Mouse (Mus musculus) CH12.LX (cell line): ENCODE data around the gene Smyd5. TPM values are rescaled to one million over a fixed set of nuclear protein-coding genes. Genes with fewer than 3 reads are reported as not detected.

Source experiments
- DNase-seq: peaks from one replicate; pipeline ENCODE4 v3.0.0-alpha.2; 2013; ENCODE audit errors: extremely low read depth
- H3K27ac ChIP-seq: 2 replicates; pipeline ENCODE4 v1.5.1; 2012; ENCODE audit warnings: low read depth, mild to moderate bottlenecking, control low read depth, moderate library complexity; ENCODE audit not compliant: insufficient read depth
- H3K27me3 ChIP-seq: replicated peaks from 2 replicates; pipeline ENCODE3; 2012; ENCODE audit warnings: inconsistent platforms
- H3K36me3 ChIP-seq, 2 experiments: replicated peaks in 1 of 2; 2 replicates each; pipeline versions ENCODE3 to v1.6.1; 2012; ENCODE audit warnings: inconsistent platforms in 1 of 2, low read length in 1 of 2, mild to moderate bottlenecking in 1 of 2, mixed read lengths in 1 of 2, moderate library complexity in 1 of 2; ENCODE audit not compliant: control insufficient read depth in 1 of 2, insufficient read depth in 1 of 2
- H3K4me1 ChIP-seq, 2 experiments: 2 replicates each; pipeline ENCODE4 v1.6.1; 2012; ENCODE audit warnings: inconsistent platforms in 1 of 2, moderate library complexity in 1 of 2; ENCODE audit not compliant: insufficient read depth in 2 of 2, control insufficient read depth in 1 of 2
- H3K4me2 ChIP-seq: 2 replicates; pipeline ENCODE4 v1.6.1; 2012; ENCODE audit warnings: low read depth, mild to moderate bottlenecking, control low read depth; ENCODE audit not compliant: poor library complexity, insufficient read depth, severe bottlenecking
- H3K4me3 ChIP-seq, 3 experiments: fragments of 150-350 bp in 1 of 3; sonication (generic) in 1 of 3; replicated peaks in 1 of 3; 2 replicates each; pipeline versions ENCODE3 to v1.5.1; 2011 to 2012; ENCODE audit warnings: low read depth in 2 of 3, low read length in 2 of 3, mild to moderate bottlenecking in 2 of 3, moderate library complexity in 2 of 3, control low read depth in 1 of 3, improper control_type of control experiment in 1 of 3, inconsistent platforms in 1 of 3, mixed read lengths in 1 of 3; ENCODE audit not compliant: poor library complexity in 1 of 3
- H3K79me2 ChIP-seq: replicated peaks from 2 replicates; pipeline ENCODE4 v1.6.1; 2012; ENCODE audit warnings: mild to moderate bottlenecking, moderate library complexity; ENCODE audit not compliant: control insufficient read depth, poor library complexity, insufficient read depth, severe bottlenecking; ENCODE audit errors: extremely low read depth
- H3K9ac ChIP-seq: 2 replicates; pipeline ENCODE4 v1.6.1; 2012; ENCODE audit warnings: low read depth, mild to moderate bottlenecking, control low read depth, moderate library complexity; ENCODE audit not compliant: insufficient read depth
- H3K9me3 ChIP-seq: replicated peaks from 2 replicates; pipeline ENCODE3; 2012; ENCODE audit warnings: low read length, inconsistent platforms, mixed read lengths
- BHLHE40 ChIP-seq: IDR thresholded peaks from 2 replicates; pipeline ENCODE4 v1.6.1; 2011; ENCODE audit warnings: mild to moderate bottlenecking, low read depth, low read length, improper control_type of control experiment
- CHD1 ChIP-seq: IDR thresholded peaks from 2 replicates; pipeline ENCODE4 v1.6.1; 2012; ENCODE audit warnings: low read depth, low read length, improper control_type of control experiment, inconsistent platforms
- CHD2 ChIP-seq: IDR thresholded peaks from 2 replicates; pipeline ENCODE4 v1.6.1; 2011; ENCODE audit warnings: low read length, improper control_type of control experiment
- CTCF ChIP-seq, 2 experiments: IDR thresholded peaks in 1 of 2; conservative IDR thresholded peaks in 1 of 2; 2 replicates each; pipeline ENCODE4 v1.5.1; 2011 to 2012; ENCODE audit warnings: low read depth in 2 of 2, low read length in 2 of 2, improper control_type of control experiment in 1 of 2, inconsistent platforms in 1 of 2, mild to moderate bottlenecking in 1 of 2, moderate library complexity in 1 of 2
- E2F4 ChIP-seq: IDR thresholded peaks from 2 replicates; pipeline ENCODE4 v1.6.1; 2011; ENCODE audit warnings: low read depth, low read length, improper control_type of control experiment; ENCODE audit not compliant: insufficient replicate concordance
- ELF1 ChIP-seq: IDR thresholded peaks from 2 replicates; pipeline ENCODE4 v1.6.1; 2014; ENCODE audit warnings: low read depth, mild to moderate bottlenecking, inconsistent platforms, low read length, improper control_type of control experiment
- EP300 ChIP-seq: IDR thresholded peaks from 2 replicates; pipeline ENCODE4 v1.6.1; 2011; ENCODE audit warnings: low read length, improper control_type of control experiment
- ETS1 ChIP-seq: conservative IDR thresholded peaks from 2 replicates; pipeline ENCODE4 v1.6.1; 2012; ENCODE audit warnings: low read depth, mild to moderate bottlenecking, inconsistent platforms, low read length, improper control_type of control experiment, moderate library complexity
- GABPA ChIP-seq: IDR thresholded peaks from 2 replicates; pipeline ENCODE4 v1.6.1; 2012; ENCODE audit warnings: low read depth, low read length, improper control_type of control experiment, inconsistent platforms; ENCODE audit not compliant: insufficient replicate concordance
- HCFC1 ChIP-seq: IDR thresholded peaks from 2 replicates; pipeline ENCODE4 v1.6.1; 2012; ENCODE audit warnings: low read depth, mild to moderate bottlenecking, inconsistent platforms, low read length, improper control_type of control experiment
- IRF4 ChIP-seq: IDR thresholded peaks from 2 replicates; pipeline ENCODE4 v1.6.1; 2014; ENCODE audit warnings: low read depth, mild to moderate bottlenecking, inconsistent platforms, low read length, improper control_type of control experiment
- JUN ChIP-seq: IDR thresholded peaks from 2 replicates; pipeline ENCODE4 v1.6.1; 2011; ENCODE audit warnings: low read depth, mild to moderate bottlenecking, low read length, improper control_type of control experiment, moderate library complexity; ENCODE audit not compliant: insufficient read depth
- JUND ChIP-seq: conservative IDR thresholded peaks from 2 replicates; pipeline ENCODE4 v1.6.1; 2011; ENCODE audit warnings: low read depth, low read length, improper control_type of control experiment
- KAT2A ChIP-seq: IDR thresholded peaks from 2 replicates; pipeline ENCODE4 v1.6.1; 2012; ENCODE audit warnings: low read length, improper control_type of control experiment, inconsistent platforms; ENCODE audit not compliant: insufficient replicate concordance
- MAFK ChIP-seq: IDR thresholded peaks from 2 replicates; pipeline ENCODE4 v1.6.1; 2011; ENCODE audit warnings: low read length, improper control_type of control experiment; ENCODE audit not compliant: insufficient replicate concordance
- MAX ChIP-seq: IDR thresholded peaks from 2 replicates; pipeline ENCODE4 v1.6.1; 2011; ENCODE audit warnings: low read length, improper control_type of control experiment
- MAZ ChIP-seq: IDR thresholded peaks from 2 replicates; pipeline ENCODE4 v1.6.1; 2012; ENCODE audit warnings: low read depth, mild to moderate bottlenecking, inconsistent platforms, low read length, improper control_type of control experiment, moderate library complexity
- MEF2A ChIP-seq: IDR thresholded peaks from 2 replicates; pipeline ENCODE4 v1.6.1; 2014; ENCODE audit warnings: low read depth, mild to moderate bottlenecking, inconsistent platforms, low read length, improper control_type of control experiment, borderline replicate concordance
- MXI1 ChIP-seq: IDR thresholded peaks from 2 replicates; pipeline ENCODE4 v1.6.1; 2011; ENCODE audit warnings: mild to moderate bottlenecking, low read depth, low read length, improper control_type of control experiment
- MYC ChIP-seq: IDR thresholded peaks from 2 replicates; pipeline ENCODE4 v1.6.1; 2011; ENCODE audit warnings: low read depth, mild to moderate bottlenecking, improper control_type of control experiment, low read length
- NELFE ChIP-seq: IDR thresholded peaks from 2 replicates; pipeline ENCODE4 v1.6.1; 2011; ENCODE audit warnings: low read depth, low read length, improper control_type of control experiment
- NRF1 ChIP-seq: IDR thresholded peaks from 2 replicates; pipeline ENCODE4 v1.6.1; 2014; ENCODE audit warnings: low read depth, mild to moderate bottlenecking, inconsistent platforms, low read length, improper control_type of control experiment, moderate library complexity
- PAX5 ChIP-seq: IDR thresholded peaks from 2 replicates; pipeline ENCODE4 v1.6.1; 2012; ENCODE audit warnings: low read length, inconsistent platforms, mixed read lengths
- POLR2A ChIP-seq: IDR thresholded peaks from 2 replicates; pipeline ENCODE4 v1.6.1; 2011; ENCODE audit warnings: low read depth, mild to moderate bottlenecking, improper control_type of control experiment, low read length
- POLR2AphosphoS2 ChIP-seq: IDR thresholded peaks from 2 replicates; pipeline ENCODE4 v1.6.1; 2011; ENCODE audit warnings: low read depth, low read length, improper control_type of control experiment
- RAD21 ChIP-seq: IDR thresholded peaks from 2 replicates; pipeline ENCODE4 v1.6.1; 2011; ENCODE audit warnings: low read depth, mild to moderate bottlenecking, low read length, improper control_type of control experiment, moderate library complexity
- RCOR1 ChIP-seq: conservative IDR thresholded peaks from 2 replicates; pipeline ENCODE4 v1.6.1; 2012; ENCODE audit warnings: low read depth, mild to moderate bottlenecking, inconsistent platforms, low read length, improper control_type of control experiment
- SIN3A ChIP-seq: IDR thresholded peaks from 2 replicates; pipeline ENCODE4 v1.6.1; 2012; ENCODE audit warnings: low read length, improper control_type of control experiment, inconsistent platforms
- SMC3 ChIP-seq: IDR thresholded peaks from 2 replicates; pipeline ENCODE4 v1.6.1; 2011; ENCODE audit warnings: low read depth, low read length, improper control_type of control experiment
- TBP ChIP-seq: conservative IDR thresholded peaks from 2 replicates; pipeline ENCODE4 v1.6.1; 2011; ENCODE audit warnings: low read depth, low read length, improper control_type of control experiment
- TCF12 ChIP-seq: IDR thresholded peaks from 2 replicates; pipeline ENCODE4 v1.6.1; 2014; ENCODE audit warnings: low read depth, mild to moderate bottlenecking, inconsistent platforms, low read length, improper control_type of control experiment
- UBTF ChIP-seq: IDR thresholded peaks from 2 replicates; pipeline ENCODE4 v1.6.1; 2012; ENCODE audit warnings: low read depth, mild to moderate bottlenecking, inconsistent platforms, low read length, improper control_type of control experiment, moderate library complexity
- USF1 ChIP-seq: IDR thresholded peaks from 2 replicates; pipeline ENCODE4 v1.6.1; 2014; ENCODE audit warnings: low read depth, mild to moderate bottlenecking, inconsistent platforms, low read length, improper control_type of control experiment
- USF2 ChIP-seq: conservative IDR thresholded peaks from 2 replicates; pipeline ENCODE4 v1.6.1; 2011; ENCODE audit warnings: low read depth, low read length, improper control_type of control experiment
- ZC3H11A ChIP-seq: IDR thresholded peaks from 2 replicates; pipeline ENCODE4 v1.6.1; 2012; ENCODE audit warnings: low read depth, mild to moderate bottlenecking, inconsistent platforms, low read length, improper control_type of control experiment
- ZKSCAN1 ChIP-seq: IDR thresholded peaks from 2 replicates; pipeline ENCODE4 v1.6.1; 2012; ENCODE audit warnings: low read depth, inconsistent platforms, low read length, improper control_type of control experiment, borderline replicate concordance
- ZMIZ1 ChIP-seq: IDR thresholded peaks from 2 replicates; pipeline ENCODE4 v1.6.1; 2012; ENCODE audit warnings: low read depth, mild to moderate bottlenecking, inconsistent platforms, low read length, improper control_type of control experiment
- ZNF384 ChIP-seq: IDR thresholded peaks from 2 replicates; pipeline ENCODE4 v1.6.1; 2012; ENCODE audit warnings: low read depth, low read length, improper control_type of control experiment, inconsistent platforms
- dilution Hi-C: fragments of 300-500 bp; cut with MboI; formaldehyde crosslinking; loops from 2 replicates; pipeline ENCODE4 v1.14.3; 2020; ENCODE audit warnings: low sequenced_read_pairs; ENCODE audit not compliant: extremely low pct_unique_long_range_greater_than_20kb, extremely low pct_ligation_motif_present
- in situ Hi-C: fragments of 300-500 bp; cut with MboI; formaldehyde crosslinking; loops from 3 replicates; pipeline ENCODE4 v1.14.3; 2019; ENCODE audit warnings: low sequenced_read_pairs, low pct_ligation_motif_present, low pct_unique_long_range_greater_than_20kb, mixed read lengths
- polyA plus RNA-seq: library from polyadenylated mRNA; unstranded; fragments of >175 nt; gene quantifications from 2 replicates; pipeline ENCODE4 v1.2.1, GENCODE M21; 2012; ENCODE audit warnings: low read depth; ENCODE audit not compliant: insufficient read length
- total RNA-seq, 2 experiments: library from RNA; depleted of rRNA; stranded (reverse); fragments of 300-350 nt in 1 of 2; fragments of >200 nt in 1 of 2; gene quantifications; 2 replicates each; pipeline ENCODE4 v1.2.3; 2012 to 2014

Smyd5 gene
- total and polyA plus RNA-seq, 3 experiments: 68.1 to 109 (median 75.5) TPM

GRCm38 (mm10) chr6:85451664-85452410, 20.0 kb downstream of the Smyd5 start, which contains the start of gene Pradc1:
Gene Pradc1, minus strand, starts transcription at chr6:85451970.
- H3K4me2 ChIP-seq: peak within 1 kb of the TSS; percentile 97
- in situ Hi-C loops (loop anchor here (25.0 kb wide), 1 partner anchor 460 kb away; the partner anchor contains the start of genes Nat8f1, Nat8f4 and Tprkb), dilution Hi-C loops (no loop called here)
- peaks cover 2 to 44% of the 10 kb centered on the region in 2 experiments; a peak in 3 of 4 replicates for H3K4me1 ChIP-seq
- H3K27ac ChIP-seq: peak within 1 kb of the TSS; percentile 85
- H3K4me3 ChIP-seq: peak within 1 kb of the TSS; percentile 89 to 99 (median 93)
- H3K27me3 ChIP-seq: no peaks in the 10 kb centered on the region
- no peaks in the 10 kb centered on the region for H3K9me3 ChIP-seq
- TF ChIP-seq ZKSCAN1 (no peak), KAT2A (peak; percentile 92; the same call in 1 of the 2 replicates), SIN3A (peak; percentile 91), HCFC1 (peak; percentile 92), ZMIZ1 (no peak; the same call in 1 of the 2 replicates), TBP (peak; percentile 93), USF1 (no peak), NRF1 (no peak), ELF1 (peak; percentile 82), JUND (no peak), TCF12 (peak; percentile 95), RAD21 (no peak), RCOR1 (no peak), BHLHE40 (no peak), PAX5 (no peak), MAX (peak; percentile 87), ETS1 (no peak), CTCF (conservative IDR thresholded peaks at IDR 0.05 in 1 of 2, IDR thresholded peaks at IDR 0.05 in 1 of 2; ENCODE audit: low read depth in 2 of 2, low read length in 2 of 2) (no peak), UBTF (no peak; the same call in 1 of the 2 replicates), CHD1 (no peak), MXI1 (no peak; the same call in 1 of the 2 replicates), MEF2A (peak; percentile 50; the same call in 1 of the 2 replicates), POLR2A (peak; percentile 86), NELFE (peak; percentile 92), MAFK (no peak), USF2 (no peak), CHD2 (no peak), E2F4 (no peak), SMC3 (no peak), MAZ (no peak), EP300 (no peak), ZNF384 (no peak), GABPA (peak; percentile 77; the same call in 1 of the 2 replicates), ZC3H11A (no peak), MYC (peak; percentile 96), POLR2AphosphoS2 (peak; percentile 61; the same call in 1 of the 2 replicates), JUN (no peak), IRF4 (peak; percentile 31; the same call in 1 of the 2 replicates)
- peaks cover 3 to 51% of the 10 kb centered on the region in 2 experiments for H3K36me3 ChIP-seq
- H3K9ac ChIP-seq: peak within 1 kb of the TSS; percentile 93
- peaks cover 47% of the 10 kb centered on the region for H3K79me2 ChIP-seq
- DNase-seq: peak; percentile 95
